Mouse (Mus musculus): ENCODE measurements around the gene H2afj.
"Not testable (repeated sequence)": the region's sequence is repeated elsewhere in the genome, so short reads cannot be mapped to it uniquely, and the experiment has no call there.

The H2afj gene

GRCm38 (mm10) chr6:136808014-136808417 lies at the start of gene H2afj:
H2afj (plus strand) TSS chr6:136808244.
- CTCF ChIA-PET, result interaction anchor here (1.1 to 1.4 kb wide), 2 partner anchors 12 to 17 kb away, joined by 3 to 5 read pairs; no protein-coding TSS in a partner anchor

DNA sequence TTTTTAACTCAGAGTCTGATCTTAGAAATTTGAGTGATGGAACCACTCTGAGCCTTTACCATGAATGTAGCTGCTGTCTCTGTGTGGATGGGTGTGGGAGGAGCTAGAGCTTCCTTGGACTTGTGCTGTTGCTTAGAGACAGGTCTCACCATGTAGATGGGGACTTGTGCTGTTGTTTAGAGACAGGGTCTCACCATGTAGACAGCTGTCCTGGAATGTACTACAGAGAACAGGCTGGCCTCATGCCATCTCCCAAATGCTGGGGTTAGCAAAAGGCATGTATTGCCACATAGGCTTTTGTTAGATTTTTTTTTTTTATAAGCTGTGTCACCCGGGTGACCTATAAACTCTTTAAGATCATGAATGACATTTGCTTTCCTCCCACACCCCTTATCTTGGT lies 44.1 kb upstream of the H2afj start:
- CTCF ChIA-PET, result no interaction called here

GRCm38 (mm10) chr6:136769143-136769542 lies 38.9 kb upstream of the H2afj start:
- CTCF ChIA-PET, result no interaction called here

DNA sequence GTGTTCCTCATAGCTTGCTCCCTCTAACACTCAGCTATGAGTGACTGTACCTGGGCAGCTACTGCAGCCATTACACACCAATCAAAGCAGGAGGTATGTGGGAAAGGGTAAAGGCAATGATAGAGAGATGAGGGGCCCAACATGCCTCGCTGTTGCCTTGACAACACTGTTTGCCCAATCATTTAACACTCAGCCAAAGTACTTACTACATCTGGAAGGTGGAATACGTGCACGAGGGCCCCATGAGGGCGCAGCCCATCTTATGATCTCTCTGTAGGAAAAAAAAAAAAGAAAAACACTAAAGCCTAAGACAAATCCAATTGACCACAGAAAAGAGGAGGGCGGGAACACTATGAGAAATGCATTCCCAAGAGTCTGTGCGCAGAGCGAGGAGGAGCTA lies 38.2 kb upstream of the H2afj start:
- CTCF ChIA-PET, result no interaction called here

DNA sequence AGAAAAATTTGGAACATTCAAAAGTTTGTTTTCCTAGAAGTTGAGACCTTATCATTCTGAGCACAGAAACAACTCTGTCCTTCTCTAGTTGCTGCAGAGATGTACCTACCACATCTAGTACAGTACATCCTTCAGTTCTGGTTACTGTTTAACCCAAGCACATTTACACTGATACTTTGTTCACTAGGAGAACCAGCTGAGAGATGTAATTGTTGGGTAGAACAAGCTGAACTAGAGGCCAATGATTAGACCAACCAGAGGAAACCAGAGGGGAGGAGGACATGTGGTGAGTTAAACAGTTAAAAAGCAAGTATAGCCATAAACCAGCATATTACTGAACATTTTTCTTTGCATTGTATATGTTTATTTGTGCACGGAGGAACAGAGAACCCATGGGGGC lies 31.7 kb upstream of the H2afj start:
- CTCF ChIA-PET, result no interaction called here

- CTCF ChIA-PET, result no interaction called here
Measured at GRCm38 (mm10) chr6:136781377-136781986, 26.6 kb upstream of the H2afj start, which contains the start of gene Gucy2c. Gucy2c (minus strand) TSS chr6:136781765.

DNA sequence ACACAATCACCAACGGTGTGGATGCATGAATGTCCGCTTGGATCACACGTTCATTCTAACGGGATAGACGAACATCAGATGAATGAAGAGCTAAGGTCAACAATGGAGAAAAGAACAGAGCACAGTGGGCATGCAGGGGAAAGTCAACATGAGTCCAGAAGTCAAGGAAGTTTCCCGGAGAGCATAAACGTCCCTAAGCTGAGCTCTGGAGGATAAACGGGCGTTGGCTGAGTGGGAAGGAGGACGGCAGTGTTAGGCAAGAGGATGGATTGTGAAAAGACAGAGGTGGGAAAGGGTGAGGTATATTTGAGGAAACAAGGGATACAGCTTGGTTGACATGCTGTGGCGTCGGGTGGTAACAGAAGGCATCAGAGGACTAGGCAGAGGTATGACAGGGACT lies 25.9 kb upstream of the H2afj start:
- CTCF ChIA-PET, result no interaction called here

DNA sequence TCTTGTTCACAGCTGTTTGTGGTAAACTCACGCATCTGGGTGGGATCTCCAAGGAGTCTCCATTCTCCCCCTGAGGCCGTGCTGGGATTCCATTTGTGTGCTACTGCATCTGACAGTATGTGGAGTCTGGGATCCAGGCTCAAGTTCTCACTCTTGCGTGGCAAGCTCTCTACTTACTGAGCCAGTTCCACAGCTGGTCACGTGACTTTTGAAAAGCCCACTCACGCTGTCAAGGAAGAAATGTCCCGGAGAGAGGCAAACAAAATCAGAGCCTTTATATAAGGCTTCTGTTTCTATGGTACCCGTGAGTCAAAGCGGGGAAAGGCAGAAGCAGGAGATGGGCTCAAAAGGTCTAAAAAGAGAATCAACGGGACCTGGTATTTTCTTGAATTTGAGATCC lies 25.3 kb upstream of the H2afj start:
- CTCF ChIA-PET, result no interaction called here

DNA sequence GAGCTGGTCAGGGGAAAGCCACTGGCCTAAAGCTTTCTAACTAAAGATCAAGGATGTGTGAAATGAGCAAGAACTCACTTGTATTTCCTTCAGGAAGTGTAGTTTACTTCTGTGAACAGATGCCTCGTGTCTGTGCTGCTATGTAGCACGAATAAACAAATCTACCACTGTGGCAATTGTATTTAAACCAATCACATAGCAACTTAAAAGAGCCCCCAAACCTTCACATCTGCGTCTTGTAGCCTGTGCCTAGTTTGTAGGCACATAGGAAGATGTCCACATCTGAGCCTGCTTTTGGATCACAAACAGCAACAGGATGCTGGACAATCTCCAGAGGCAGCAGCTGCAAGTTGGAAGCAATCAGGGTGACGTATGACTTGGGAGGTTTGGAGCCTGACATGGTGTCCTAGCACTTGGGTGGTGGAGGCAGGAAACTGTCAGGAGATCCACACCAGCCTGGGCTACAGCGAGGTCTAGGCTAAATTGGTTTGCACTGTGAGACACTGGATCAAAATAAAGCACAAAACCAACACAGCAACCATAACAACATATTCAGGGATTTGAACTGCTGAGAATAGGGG lies 18.6 kb upstream of the H2afj start:
- CTCF ChIA-PET, result no interaction called here

DNA sequence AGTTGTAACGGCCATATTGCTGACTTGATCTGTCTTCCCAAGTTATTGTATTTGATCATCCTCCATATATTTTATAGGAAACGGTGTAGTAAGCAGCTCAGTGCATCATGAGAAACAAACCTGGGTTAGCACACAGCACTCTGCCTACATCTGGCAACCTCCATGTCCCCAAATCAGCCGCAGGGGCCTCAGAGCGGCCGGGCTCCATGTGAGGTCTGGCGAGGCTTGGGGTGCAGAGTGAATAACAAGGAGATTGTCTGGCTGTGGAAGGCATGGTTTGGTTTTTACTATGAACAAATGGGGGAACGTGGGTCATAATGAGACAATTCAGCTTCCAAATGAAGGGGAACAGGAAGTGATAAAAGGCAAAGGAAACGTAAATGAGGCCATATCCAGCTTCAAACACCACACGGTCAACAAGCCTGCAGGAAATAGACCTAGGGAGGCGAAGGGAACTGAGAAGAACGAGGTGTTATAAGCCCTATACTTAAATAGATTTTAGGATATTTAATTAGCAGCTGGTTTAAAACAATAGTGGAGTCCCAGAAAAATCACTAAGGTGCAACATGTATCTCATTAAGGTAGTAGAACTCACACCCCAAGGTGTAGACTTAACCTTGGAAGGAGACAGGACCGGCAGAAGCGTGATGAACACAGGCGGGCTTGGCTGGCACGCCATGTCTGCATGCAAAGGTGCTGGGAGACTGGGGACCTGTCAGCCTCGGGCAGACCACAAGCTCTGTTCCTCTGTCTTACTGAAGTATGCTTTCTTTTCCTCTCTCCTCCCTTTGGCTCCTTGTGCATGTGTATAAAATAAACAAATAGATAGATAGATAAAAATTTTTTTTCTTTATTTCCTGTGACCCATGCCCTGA lies 14.9 kb upstream of the H2afj start:
- CTCF ChIA-PET, result no interaction called here

GRCm38 (mm10) chr6:136793831-136794525 lies 14.1 kb upstream of the H2afj start:
- CTCF ChIA-PET, result no interaction called here

DNA sequence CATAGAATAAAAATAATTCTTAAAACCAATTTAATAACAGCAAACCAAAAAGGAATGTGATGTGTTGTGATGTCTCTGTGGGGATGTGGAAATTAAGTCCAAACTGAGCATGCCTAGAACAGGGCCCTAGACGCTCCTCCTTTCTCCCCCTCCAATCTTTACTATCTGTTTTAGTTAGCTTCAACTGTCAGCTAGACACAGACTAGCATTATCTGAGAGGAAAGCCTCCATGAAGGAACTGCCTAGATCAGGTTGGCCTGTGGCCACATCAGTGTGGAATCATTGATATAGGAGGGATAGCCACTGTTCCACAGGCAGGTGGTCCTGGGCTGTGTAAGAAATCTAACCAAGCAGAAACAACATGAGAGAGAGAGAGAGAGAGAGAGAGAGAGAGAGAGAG lies 12.9 kb upstream of the H2afj start:
- CTCF ChIA-PET, result no interaction called here

DNA sequence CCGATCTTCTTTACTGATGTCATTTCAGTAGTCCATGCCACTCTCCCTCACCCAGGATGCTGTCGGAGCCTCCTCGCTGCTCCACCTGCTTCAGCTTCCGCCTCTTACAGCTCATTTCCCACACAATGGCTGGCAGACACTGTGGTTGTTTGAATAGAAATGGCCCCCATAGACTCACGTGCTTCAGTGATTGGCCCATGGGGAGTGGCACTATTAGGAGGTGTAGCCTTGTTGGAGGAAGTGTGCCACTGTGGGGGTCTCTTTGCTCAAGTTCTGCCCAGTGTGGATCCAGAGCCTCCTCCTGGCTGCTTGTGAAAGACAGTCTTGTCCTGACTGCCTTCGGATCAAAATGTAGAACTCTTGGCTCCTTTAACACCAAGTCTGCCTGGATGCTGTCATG lies 12.2 kb upstream of the H2afj start:
- CTCF ChIA-PET, result no interaction called here

GRCm38 (mm10) chr6:136797874-136798693 lies 10.0 kb upstream of the H2afj start:
- CTCF ChIA-PET, result not testable (repeated sequence)

DNA sequence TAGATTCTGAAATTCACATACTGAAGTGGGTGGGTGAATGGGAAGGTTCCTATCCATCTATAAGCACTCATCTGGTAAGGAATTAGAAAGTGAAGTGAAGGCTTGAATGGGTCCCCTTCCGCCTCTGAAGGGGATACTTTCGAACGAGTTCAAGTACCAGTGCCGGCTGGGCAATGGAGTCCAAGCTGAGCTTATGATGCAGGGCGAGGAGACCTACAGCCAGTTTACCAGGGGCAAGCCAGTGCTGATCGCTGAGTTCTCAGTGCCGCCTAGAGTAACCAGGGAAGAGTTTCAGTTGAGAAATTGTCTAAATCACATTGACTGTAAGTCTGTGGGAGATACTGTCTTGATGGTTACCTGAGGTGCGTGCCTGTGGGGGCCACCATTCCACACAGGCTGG lies 7.3 kb upstream of the H2afj start:
- CTCF ChIA-PET, result no interaction called here

DNA sequence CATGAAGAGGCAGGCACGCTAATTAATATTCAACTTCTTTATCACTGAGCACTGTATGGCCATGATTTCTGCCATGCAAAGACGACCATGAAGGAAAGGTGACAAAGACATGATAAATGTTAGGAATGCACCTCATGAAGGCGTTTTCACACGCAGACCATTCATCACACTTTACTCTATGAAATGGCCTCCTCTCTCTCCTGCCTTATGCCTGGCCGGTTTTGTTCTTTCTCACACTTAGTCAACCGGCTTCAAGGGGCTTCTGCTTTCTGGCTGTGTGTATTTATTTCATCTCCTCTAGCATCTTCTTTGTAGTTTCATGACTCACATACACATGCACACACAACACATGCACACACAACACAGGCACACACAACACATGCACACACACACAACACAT lies 6.8 kb upstream of the H2afj start:
- CTCF ChIA-PET, result no interaction called here

GRCm38 (mm10) chr6:136803093-136803738 lies 4.8 kb upstream of the H2afj start:
- CTCF ChIA-PET, result interaction anchor here (0.5 to 1.0 kb wide), 2 partner anchors 15 to 57 kb away, joined by 3 read pairs; no protein-coding TSS in a partner anchor

DNA sequence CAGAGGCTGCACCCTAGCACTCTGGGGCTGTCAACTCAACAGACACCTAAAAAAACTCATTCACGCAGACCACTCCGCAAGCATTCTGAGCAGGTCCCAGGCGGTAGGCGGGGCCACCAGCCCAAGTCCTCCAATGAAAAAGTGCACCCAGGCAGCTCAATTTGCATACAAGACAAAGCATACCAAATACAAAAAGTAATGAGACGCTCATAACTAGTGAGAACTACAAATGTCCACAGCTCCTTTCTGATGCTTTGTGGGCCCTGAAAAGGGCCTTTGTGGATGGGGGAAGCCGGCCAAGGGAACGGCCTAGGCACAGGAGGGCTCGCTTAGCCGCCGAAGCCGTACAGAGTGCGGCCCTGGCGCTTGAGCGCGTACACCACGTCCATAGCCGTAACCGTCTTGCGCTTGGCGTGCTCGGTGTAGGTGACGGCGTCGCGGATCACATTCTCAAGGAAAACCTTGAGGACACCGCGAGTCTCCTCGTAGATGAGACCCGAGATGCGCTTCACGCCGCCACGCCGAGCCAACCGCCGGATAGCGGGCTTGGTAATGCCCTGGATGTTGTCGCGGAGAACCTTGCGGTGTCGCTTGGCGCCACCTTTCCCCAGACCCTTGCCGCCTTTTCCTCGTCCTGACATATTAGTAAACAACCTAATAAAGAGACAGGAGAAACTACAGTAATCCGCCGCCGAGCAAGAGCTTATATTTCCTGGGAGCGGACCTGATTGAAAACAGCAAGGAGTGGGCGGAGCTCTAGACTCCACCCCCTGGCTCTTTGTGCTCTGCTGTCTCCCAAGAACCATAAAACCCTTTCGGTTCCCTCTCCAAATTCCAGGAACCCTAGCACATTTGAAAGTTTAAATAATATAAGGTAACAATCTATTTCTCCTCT lies 4.1 kb upstream of the H2afj start, which contains the start of gene Hist4h4:
Gene Hist4h4, minus strand, starts transcription at position 677 of the 895 bp plus-strand sequence.
- CTCF ChIA-PET, result interaction anchor here (0.5 to 1.0 kb wide), 4 partner anchors 8 to 1499 kb away, joined by 3 to 5 read pairs (median 3); no protein-coding TSS in a partner anchor

GRCm38 (mm10) chr6:136804705-136805408 lies 3.2 kb upstream of the H2afj start:
- CTCF ChIA-PET, result interaction anchor here (0.7 kb wide), 2 partner anchors 8 to 1500 kb away, joined by 3 to 5 read pairs; no protein-coding TSS in a partner anchor
